Mouse (Mus musculus) myocyte (in vitro differentiated cells): Measurements from ENCODE around the gene Fam118a.

ENCODE experiments used
- CEBPB ChIP-seq: IDR thresholded peaks from 2 replicates; pipeline ENCODE4 v1.6.1; 2011; ENCODE audit warnings: mild to moderate bottlenecking, moderate library complexity; ENCODE audit not compliant: poor library complexity, insufficient read depth, severe bottlenecking
- E2F4 ChIP-seq: IDR thresholded peaks from one replicate; pipeline ENCODE4 v1.6.1; 2011; ENCODE audit warnings: mild to moderate bottlenecking, control low read depth, moderate library complexity; ENCODE audit not compliant: insufficient read depth
- POLR2A ChIP-seq: IDR thresholded peaks from one replicate; pipeline ENCODE4 v1.6.1; 2011; ENCODE audit warnings: low read depth, mild to moderate bottlenecking, control low read depth, moderate library complexity; ENCODE audit not compliant: insufficient read length
- REST ChIP-seq: IDR thresholded peaks from one replicate; pipeline ENCODE4 v1.6.1; 2011; ENCODE audit warnings: mild to moderate bottlenecking, control low read depth, moderate library complexity; ENCODE audit not compliant: insufficient read depth, insufficient read length
- SRF ChIP-seq: IDR thresholded peaks from one replicate; pipeline ENCODE4 v1.6.1; 2011; ENCODE audit warnings: low read depth; ENCODE audit not compliant: control insufficient read depth, insufficient read length
- TCF3 ChIP-seq: IDR thresholded peaks from one replicate; pipeline ENCODE4 v1.6.1; 2011; ENCODE audit warnings: low read depth, control low read depth; ENCODE audit not compliant: insufficient read length
- USF1 ChIP-seq: IDR thresholded peaks from one replicate; pipeline ENCODE4 v1.6.1; 2011; ENCODE audit warnings: low read depth, mild to moderate bottlenecking, control low read depth, moderate library complexity

GRCm38 (mm10) chr15:85085641-85086040 is 56.9 kb downstream of the Fam118a start:
- TF ChIP-seq SRF: no peak
- no peak for TF ChIP-seq USF1
- no peak for TF ChIP-seq POLR2A
- TF ChIP-seq E2F4: no peak
- TF ChIP-seq REST: no peak
- TF ChIP-seq TCF3: no peak
- TF ChIP-seq CEBPB: no peak
